Mouse (Mus musculus) midbrain, embryonic 10.5 days (tissue): ENCODE results near the gene Hhatl. TPM values are rescaled to one million over a fixed set of nuclear protein-coding genes. Genes with fewer than 3 reads are reported as not detected.

Source experiments
- DNase-seq: peaks from one replicate; pipeline ENCODE4 v3.0.0-alpha.2; 2017; ENCODE audit warnings: low spot score
- H3K27ac ChIP-seq: fragments of 300-500 bp; sonication (generic); replicated peaks from 2 replicates; pipeline ENCODE4 v1.5.1; 2016; ENCODE audit warnings: mild to moderate bottlenecking
- H3K27me3 ChIP-seq: fragments of 300-500 bp; sonication (generic); 2 replicates; pipeline ENCODE4 v1.6.1; 2016; ENCODE audit warnings: low read depth, mild to moderate bottlenecking; ENCODE audit not compliant: poor library complexity, severe bottlenecking
- H3K36me3 ChIP-seq: fragments of 300-500 bp; sonication (generic); 2 replicates; pipeline ENCODE4 v1.6.1; 2016; ENCODE audit warnings: mild to moderate bottlenecking, moderate library complexity
- H3K4me1 ChIP-seq: fragments of 300-500 bp; sonication (generic); 2 replicates; pipeline ENCODE4 v1.6.1; 2016
- H3K4me3 ChIP-seq: fragments of 300-500 bp; sonication (generic); 2 replicates; pipeline ENCODE4 v1.5.1; 2016; ENCODE audit warnings: mild to moderate bottlenecking, moderate library complexity
- H3K9me3 ChIP-seq: fragments of 300-500 bp; sonication (generic); replicated peaks from 2 replicates; pipeline ENCODE4 v1.6.1; 2016; ENCODE audit warnings: mild to moderate bottlenecking
- WGBS: fragments of 180-500 bp; shearing (Covaris S2); methylation state at CpG from one replicate; pipeline ENCODE4 v1.1.7; 2016; 5-methylcytosine and 5-hydroxymethylcytosine counted together
- polyA plus RNA-seq: library from polyadenylated mRNA; unstranded; fragments of >200 nt; fragmentation: Nextera tagmentation; extraction: Ambion mirVana; gene quantifications from 2 replicates; pipeline ENCODE4 v1.2.1, GENCODE M21; 2016

Gene Hhatl
- polyA plus RNA-seq, 1 experiment from 2014 or later: not detected

DNA sequence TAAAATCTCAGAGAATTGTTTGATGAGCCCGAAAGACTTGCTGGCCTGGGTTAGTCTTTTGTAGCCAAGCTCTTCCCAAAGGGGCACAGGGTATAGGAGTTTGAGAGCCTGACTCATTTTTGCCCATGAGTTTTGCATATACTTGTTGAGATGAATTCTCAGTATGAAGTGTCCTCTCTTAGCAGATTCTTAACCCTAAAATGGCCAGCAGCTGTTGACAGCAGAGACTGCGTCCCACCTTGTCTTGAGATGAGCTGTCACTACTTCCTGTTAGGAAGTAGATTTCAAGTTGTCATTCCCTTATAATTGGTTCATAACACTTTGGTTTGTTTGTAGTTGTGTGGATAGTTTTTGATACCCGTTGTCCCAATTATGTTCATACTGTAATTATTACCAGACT, 51.1 kb downstream of the Hhatl start:
- Histone ChIP-seq H3K9me3 (no peaks in the 10 kb centered on the region), H3K27me3 (no peaks in the 10 kb centered on the region), H3K27ac (no peak overlapping the region), H3K36me3 (peaks cover 77% of the 10 kb centered on the region), H3K4me3 (no peak overlapping the region), H3K4me1 (no peaks in the 10 kb centered on the region)
- WGBS: 97% methylated on average over 3 of the region's 3 CpGs
- DNase-seq: no peak

DNA sequence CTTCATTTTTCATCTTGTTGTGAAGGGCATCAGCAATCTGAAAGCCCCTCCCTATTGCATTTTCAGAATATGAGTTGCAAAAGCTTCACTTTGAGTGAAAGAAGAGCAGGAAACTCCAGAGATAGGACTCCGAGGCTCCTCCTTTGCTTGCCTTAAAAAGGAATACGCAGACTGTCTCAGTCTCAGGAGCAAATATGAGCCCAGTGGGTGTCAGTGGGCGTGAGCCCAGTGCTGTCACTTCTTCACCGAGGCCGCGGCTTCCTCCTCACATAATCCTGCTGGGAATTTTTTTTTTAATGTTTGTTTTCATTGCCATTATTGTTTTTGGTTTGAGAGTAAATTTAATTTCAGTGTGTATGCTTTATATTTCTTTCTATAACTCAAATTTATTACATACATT, 51.8 kb downstream of the Hhatl start:
- Histone ChIP-seq H3K36me3 (peaks cover 77% of the 10 kb centered on the region), H3K4me3 (no peak overlapping the region), H3K27ac (no peak overlapping the region), H3K4me1 (no peaks in the 10 kb centered on the region), H3K9me3 (no peaks in the 10 kb centered on the region), H3K27me3 (no peaks in the 10 kb centered on the region)
- DNase-seq: no peak
- 92% methylated on average over 6 of the region's 6 CpGs for WGBS

Other genes starting within 250 kb of the Hhatl start
- not detected in 2 replicates for gene Lyzl4, start 150.4 kb downstream of the Hhatl start, polyA plus RNA-seq
- gene Vipr1, start 149.8 kb downstream of the Hhatl start, polyA plus RNA-seq: 0.35 and 0.80 TPM in 2 replicates
- 18.4 and 21.9 TPM in 2 replicates for gene Sec22c, start 87.0 kb downstream of the Hhatl start, polyA plus RNA-seq
- 91.8 and 103 TPM in 2 replicates for gene Ss18l2, start 82.2 kb downstream of the Hhatl start, polyA plus RNA-seq
- gene Nktr, start 73.3 kb downstream of the Hhatl start, polyA plus RNA-seq: 56.1 and 59.5 TPM in 2 replicates
- 4.8 and 6.6 TPM in 2 replicates for gene Zfp651, start 33.2 kb downstream of the Hhatl start, polyA plus RNA-seq
- gene Klhl40, start 14.9 kb downstream of the Hhatl start, polyA plus RNA-seq: 0.15 and 0.16 TPM in 2 replicates
- gene Ccdc13, start 47.0 kb upstream of the Hhatl start, polyA plus RNA-seq: 2.4 and 2.9 TPM in 2 replicates
- gene Higd1a, start 65.9 kb upstream of the Hhatl start, polyA plus RNA-seq: 207 and 245 TPM in 2 replicates
- 0.78 and 0.84 TPM in 2 replicates for gene Ackr2, start 105.8 kb upstream of the Hhatl start, polyA plus RNA-seq
- gene Cyp8b1, start 123.8 kb upstream of the Hhatl start, polyA plus RNA-seq: not detected in 2 replicates
- 0.68 and 0.85 TPM in 2 replicates for gene Fam198a, start 158.5 kb upstream of the Hhatl start, polyA plus RNA-seq
- 13.1 and 14.6 TPM in 2 replicates for gene Pomgnt2, start 204.6 kb upstream of the Hhatl start, polyA plus RNA-seq